Mouse (Mus musculus): ENCODE measurements around the gene Irx1. TPM values are rescaled to one million over a fixed set of nuclear protein-coding genes. Genes with fewer than 3 reads are reported as not detected.

Gene Irx1
- polyA plus RNA-seq, 1 experiment from 2014 or later: 10.0 TPM

- 5% methylated on average over 16 of the region's 16 CpGs for WGBS
Measured at GRCm38 (mm10) chr13:71958651-71959050, 4.9 kb downstream of the Irx1 start.

GRCm38 (mm10) chr13:71957811-71958351, 5.6 kb downstream of the Irx1 start:
- H3K4me3 ChIP-seq (ENCODE audit: low read depth, low read length): peak overlapping the region; percentile 59

More at GRCm38 (mm10) chr13:71958651-71959050, 4.9 kb downstream of the Irx1 start:
- ATAC-seq (ENCODE audit: insufficient read depth) (no peak), DNase-seq (peak; percentile 46)
- Histone ChIP-seq H3K36me3 (ENCODE audit: insufficient read depth) (peaks cover 15% of the 10 kb centered on the region; the same call in 1 of the 2 replicates), H3K27me3 (ENCODE audit: insufficient read depth, low read length) (peaks cover 85% of the 10 kb centered on the region), H3K4me3 (ENCODE audit: low read depth, low read length) (peak overlapping the region; percentile 59), H3K27ac (ENCODE audit: low read depth) (no peak overlapping the region), H3K4me2 (peak overlapping the region; percentile 62), H3K9me3 (ENCODE audit: low read depth, low read length) (no peaks in the 10 kb centered on the region), H3K9ac (peak overlapping the region; percentile 87), H3K4me1 (ENCODE audit: insufficient read depth) (no peaks in the 10 kb centered on the region)
- TF ChIP-seq CTCF (IDR thresholded peaks at IDR 0.05; ENCODE audit: low read depth): no peak

GRCm38 (mm10) chr13:71957147-71957546, 6.4 kb downstream of the Irx1 start:
- Histone ChIP-seq H3K27ac (ENCODE audit: low read depth) (no peak overlapping the region), H3K9ac (peak overlapping the region; percentile 87), H3K4me1 (ENCODE audit: insufficient read depth) (no peaks in the 10 kb centered on the region), H3K36me3 (ENCODE audit: insufficient read depth) (peaks cover 15% of the 10 kb centered on the region; the same call in 1 of the 2 replicates), H3K27me3 (ENCODE audit: insufficient read depth, low read length) (peaks cover 71% of the 10 kb centered on the region), H3K4me2 (peak overlapping the region; percentile 62), H3K4me3 (ENCODE audit: low read depth, low read length) (peak overlapping the region; percentile 59), H3K9me3 (ENCODE audit: low read depth, low read length) (no peaks in the 10 kb centered on the region)
- DNase-seq: no peak
- TF ChIP-seq CTCF (IDR thresholded peaks at IDR 0.05; ENCODE audit: low read depth): no peak
- no peak for ATAC-seq (ENCODE audit: insufficient read depth)
- 15% methylated on average over 18 of the region's 18 CpGs for WGBS

More at GRCm38 (mm10) chr13:71957811-71958351, 5.6 kb downstream of the Irx1 start:
- no peak for ATAC-seq (ENCODE audit: insufficient read depth)
- Histone ChIP-seq H3K4me1 (ENCODE audit: insufficient read depth) (no peaks in the 10 kb centered on the region), H3K4me2 (peak overlapping the region; percentile 62), H3K27ac (ENCODE audit: low read depth) (no peak overlapping the region), H3K9ac (peak overlapping the region; percentile 87), H3K27me3 (ENCODE audit: insufficient read depth, low read length) (peaks cover 78% of the 10 kb centered on the region), H3K36me3 (ENCODE audit: insufficient read depth) (peaks cover 15% of the 10 kb centered on the region; the same call in 1 of the 2 replicates), H3K9me3 (ENCODE audit: low read depth, low read length) (no peaks in the 10 kb centered on the region)
- TF ChIP-seq CTCF (IDR thresholded peaks at IDR 0.05; ENCODE audit: low read depth): no peak
- 7% methylated on average over 21 of the region's 21 CpGs for WGBS
- no peak for DNase-seq

DNA sequence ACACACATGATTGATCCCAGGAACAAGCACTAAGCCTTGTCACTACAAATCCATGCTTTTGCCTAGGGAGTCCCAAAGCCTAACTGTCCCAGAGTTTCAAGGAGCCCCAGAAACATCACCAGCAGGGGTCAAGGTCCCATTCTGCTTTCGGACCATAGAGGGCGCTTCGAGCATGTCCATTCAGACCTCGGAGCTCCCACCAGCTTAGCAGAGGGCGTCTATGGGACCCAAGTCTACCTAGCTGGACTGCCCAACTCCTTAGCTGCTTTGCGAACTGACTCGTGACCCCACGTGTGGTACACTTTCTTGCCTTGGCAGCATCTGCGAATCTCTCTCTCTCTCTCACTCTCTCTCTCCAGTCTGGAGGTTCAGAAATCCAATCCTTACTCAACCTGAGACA, 7.0 kb downstream of the Irx1 start:
- H3K27ac ChIP-seq (ENCODE audit: low read depth): no peak overlapping the region
- ATAC-seq (ENCODE audit: insufficient read depth) (0 out of 2 replicates have a peak, but pooled peaks have one; percentile 27), DNase-seq (peak; percentile 75)
- WGBS: 7% methylated on average over 9 of the region's 9 CpGs
- H3K9ac ChIP-seq: peak overlapping the region; percentile 87; the same call in 1 of the 2 replicates
- H3K4me3 ChIP-seq (ENCODE audit: low read depth, low read length): no peak overlapping the region
- no peaks in the 10 kb centered on the region for H3K4me1 ChIP-seq (ENCODE audit: insufficient read depth)
- peak overlapping the region; percentile 62 for H3K4me2 ChIP-seq
- H3K9me3 ChIP-seq (ENCODE audit: low read depth, low read length): no peaks in the 10 kb centered on the region
- TF ChIP-seq CTCF (IDR thresholded peaks at IDR 0.05; ENCODE audit: low read depth): peak; percentile 74
- H3K36me3 ChIP-seq (ENCODE audit: insufficient read depth): peaks cover 15% of the 10 kb centered on the region; the same call in 1 of the 2 replicates
- H3K27me3 ChIP-seq (ENCODE audit: insufficient read depth, low read length): peaks cover 67% of the 10 kb centered on the region

- Histone ChIP-seq H3K4me3 (ENCODE audit: low read depth, low read length) (no peak overlapping the region), H3K36me3 (ENCODE audit: insufficient read depth) (no peaks in the 10 kb centered on the region), H3K4me2 (no peak overlapping the region), H3K27me3 (ENCODE audit: insufficient read depth, low read length) (peaks cover 23% of the 10 kb centered on the region), H3K27ac (ENCODE audit: low read depth) (no peak overlapping the region), H3K4me1 (ENCODE audit: insufficient read depth) (no peaks in the 10 kb centered on the region), H3K9ac (no peak overlapping the region), H3K9me3 (ENCODE audit: low read depth, low read length) (no peaks in the 10 kb centered on the region)
- TF ChIP-seq CTCF (IDR thresholded peaks at IDR 0.05; ENCODE audit: low read depth): no peak
- WGBS: 31% methylated on average over 11 of the region's 11 CpGs
- ATAC-seq (ENCODE audit: insufficient read depth) (no peak), DNase-seq (no peak)
Measured at GRCm38 (mm10) chr13:71951966-71952365, 11.6 kb downstream of the Irx1 start.

DNA sequence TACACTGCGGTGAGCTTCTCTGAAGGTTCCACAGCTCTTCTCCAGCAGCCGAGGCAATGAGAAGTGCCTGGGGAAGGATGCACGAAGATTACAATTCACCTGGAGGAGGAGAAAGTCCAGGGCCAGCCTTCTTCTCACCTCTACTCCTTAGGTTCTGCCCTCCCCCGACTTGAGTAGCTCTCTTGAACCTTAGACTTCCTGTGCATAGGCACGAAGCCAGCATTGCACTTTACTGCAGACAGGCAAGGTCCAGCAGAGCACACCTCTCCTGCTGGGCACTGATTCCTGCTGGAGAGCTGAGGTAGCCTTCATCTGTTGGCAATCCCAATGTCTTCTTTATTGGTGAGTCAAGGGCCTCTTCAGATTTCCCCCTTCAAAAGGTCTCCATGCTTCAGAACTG, 13.7 kb downstream of the Irx1 start:
- Histone ChIP-seq H3K36me3 (ENCODE audit: insufficient read depth) (no peaks in the 10 kb centered on the region), H3K4me3 (ENCODE audit: low read depth, low read length) (no peak overlapping the region), H3K27me3 (ENCODE audit: insufficient read depth, low read length) (peaks cover 4% of the 10 kb centered on the region; the same call in 1 of the 2 replicates), H3K9me3 (ENCODE audit: low read depth, low read length) (no peaks in the 10 kb centered on the region), H3K9ac (no peak overlapping the region), H3K27ac (ENCODE audit: low read depth) (no peak overlapping the region), H3K4me2 (no peak overlapping the region), H3K4me1 (ENCODE audit: insufficient read depth) (no peaks in the 10 kb centered on the region)
- ATAC-seq (ENCODE audit: insufficient read depth): no peak
- WGBS: 57% methylated on average over 5 of the region's 5 CpGs
- peak; percentile 19 for DNase-seq
- no peak for TF ChIP-seq CTCF (IDR thresholded peaks at IDR 0.05; ENCODE audit: low read depth)

DNA sequence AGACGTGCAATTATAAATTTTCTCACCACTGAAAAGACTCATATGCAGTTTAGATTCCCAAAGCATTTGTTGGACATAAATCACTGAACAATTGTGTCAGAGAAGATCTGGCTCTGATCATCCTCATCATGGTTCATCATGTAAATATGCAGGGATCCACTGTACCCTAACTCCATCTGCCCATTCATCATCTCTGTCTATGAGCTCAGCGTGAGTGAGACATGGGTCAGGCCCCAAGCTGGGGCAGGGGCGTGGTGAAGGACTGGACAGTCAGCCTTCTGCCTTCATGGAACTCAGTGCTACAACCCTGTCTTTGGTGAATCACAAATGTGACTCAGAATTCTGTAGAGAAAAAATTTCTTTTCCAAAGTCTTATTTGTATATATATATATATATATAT, 53.2 kb downstream of the Irx1 start:
- no peaks in the 10 kb centered on the region for H3K9me3 ChIP-seq (ENCODE audit: low read depth, low read length)
- H3K9ac ChIP-seq: no peak overlapping the region
- no peak overlapping the region for H3K4me3 ChIP-seq (ENCODE audit: low read depth, low read length)
- no peak for TF ChIP-seq CTCF (IDR thresholded peaks at IDR 0.05; ENCODE audit: low read depth)
- no peak for ATAC-seq (ENCODE audit: insufficient read depth)
- H3K4me1 ChIP-seq (ENCODE audit: insufficient read depth): no peaks in the 10 kb centered on the region
- no peaks in the 10 kb centered on the region for H3K36me3 ChIP-seq (ENCODE audit: insufficient read depth)
- 67% methylated on average over 3 of the region's 3 CpGs for WGBS
- H3K27ac ChIP-seq (ENCODE audit: low read depth): no peak overlapping the region
- no peak for DNase-seq
- H3K4me2 ChIP-seq: no peak overlapping the region
- H3K27me3 ChIP-seq (ENCODE audit: insufficient read depth, low read length): no peaks in the 10 kb centered on the region
